Mouse (Mus musculus) layer of hippocampus, adult 2 months (tissue): Measurements from ENCODE around the gene Khnyn. TPM values are rescaled to one million over a fixed set of nuclear protein-coding genes. Genes with fewer than 3 reads are reported as not detected.

Source experiments
- DNase-seq, 2 experiments: peaks; one replicate each; pipeline ENCODE4 v3.0.0; 2022; ENCODE audit warnings: low spot score in 2 of 2
- H3K27ac ChIP-seq: fragments of 200-600 bp; 2 replicates; pipeline ENCODE4 v1.8.1; 2022
- H3K4me3 ChIP-seq: fragments of 200-600 bp; 2 replicates; pipeline ENCODE4 v1.8.1; 2022; ENCODE audit warnings: mild to moderate bottlenecking
- CTCF ChIP-seq: fragments of 200-600 bp; conservative IDR thresholded peaks from 2 replicates; pipeline ENCODE4 v1.8.1; 2022; ENCODE audit warnings: antibody characterized with exemption, mild to moderate bottlenecking, moderate library complexity
- long read RNA-seq, 2 experiments: library from polyadenylated mRNA; stranded (forward); transcript quantifications; one replicate each; pipeline ENCODE4 v2.0.0; 2021; ENCODE audit warnings: borderline mapping rate in 2 of 2
- total RNA-seq, 2 experiments: library from RNA; stranded (reverse); gene quantifications; 2 replicates each; pipeline ENCODE4 v1.2.3; 2021

Khnyn gene
- total RNA-seq, result 10 to 100 TPM; 13.2 to 14.7 TPM
- long read RNA-seq, experiment 1, transcript Khnyn-201 (8 exons, 3,898 nt), result major isoform, 8 of 11 reads
- long read RNA-seq, experiment 1, partial matches to known transcripts, result 0 of 11 reads
- long read RNA-seq, experiment 1, other reads (novel, unspliced or antisense), result 3 of 11 reads
- long read RNA-seq, experiment 2, transcript Khnyn-201 (8 exons, 3,898 nt), result major isoform, 8 of 11 reads
- long read RNA-seq, experiment 2, partial matches to known transcripts, result 1 of 11 reads
- long read RNA-seq, experiment 2, other reads (novel, unspliced or antisense), result 2 of 11 reads

GRCm38 (mm10) chr14:55884713-55885113 is at the start of gene Khnyn:
Khnyn (plus strand) TSS chr14:55884947.
- peak within 1 kb of the TSS; percentile 92 for H3K27ac ChIP-seq
- DNase-seq, result peak; percentile 68 to 79
- H3K4me3 ChIP-seq, result peak within 1 kb of the TSS; percentile 77
- no peak for TF ChIP-seq CTCF

GRCm38 (mm10) chr14:55838312-55838711 is 46.4 kb upstream of the Khnyn start:
- no peak overlapping the region for H3K4me3 ChIP-seq
- DNase-seq, result no peak
- no peak overlapping the region for H3K27ac ChIP-seq
- no peak for TF ChIP-seq CTCF

- Histone ChIP-seq H3K4me3 (no peak overlapping the region), H3K27ac (no peak overlapping the region)
- DNase-seq, result no peak
- TF ChIP-seq CTCF, result peak; percentile 49
These were observed 46.0 kb upstream of the Khnyn start for GRCm38 (mm10) chr14:55838740-55839139.

- no peak for TF ChIP-seq CTCF
- no peak overlapping the region for H3K27ac ChIP-seq
- no peak for DNase-seq
- H3K4me3 ChIP-seq, result no peak overlapping the region
These were observed 43.8 kb upstream of the Khnyn start for GRCm38 (mm10) chr14:55840853-55841366.

GRCm38 (mm10) chr14:55842794-55843193 is 42.0 kb upstream of the Khnyn start:
- TF ChIP-seq CTCF, result peak; percentile 67
- no peak overlapping the region for H3K27ac ChIP-seq
- DNase-seq, result no peak
- no peak overlapping the region for H3K4me3 ChIP-seq

GRCm38 (mm10) chr14:55845506-55846294 is 39.0 kb upstream of the Khnyn start:
- H3K4me3 ChIP-seq, result no peak overlapping the region
- no peak for TF ChIP-seq CTCF
- no peak overlapping the region for H3K27ac ChIP-seq
- DNase-seq, result no peak

GRCm38 (mm10) chr14:55850885-55851284 is 33.9 kb upstream of the Khnyn start:
- TF ChIP-seq CTCF, result no peak
- no peak for DNase-seq
- Histone ChIP-seq H3K27ac (no peak overlapping the region), H3K4me3 (no peak overlapping the region)

- no peak for TF ChIP-seq CTCF
- H3K27ac ChIP-seq, result peak overlapping the region; percentile 49; the same call in 1 of the 2 replicates
- no peak overlapping the region for H3K4me3 ChIP-seq
- DNase-seq, result no peak
These were observed 31.8 kb upstream of the Khnyn start for GRCm38 (mm10) chr14:55852646-55853551.

- Histone ChIP-seq H3K27ac (peak within 1 kb of the TSS; percentile 68), H3K4me3 (peak within 1 kb of the TSS; percentile 66)
- TF ChIP-seq CTCF, result no peak
- no peak for DNase-seq
These were observed 31.0 kb upstream of the Khnyn start, which contains the start of gene Nynrin for GRCm38 (mm10) chr14:55853621-55854285. Nynrin (plus strand) TSS chr14:55854010.

- peak overlapping the region; percentile 68 for H3K27ac ChIP-seq
- TF ChIP-seq CTCF, result no peak
- no peak for DNase-seq
- H3K4me3 ChIP-seq, result peak overlapping the region; percentile 66
These were observed 30.2 kb upstream of the Khnyn start for GRCm38 (mm10) chr14:55854406-55855100.

- DNase-seq, result no peak
- Histone ChIP-seq H3K27ac (peak overlapping the region; percentile 68; the same call in 1 of the 2 replicates), H3K4me3 (peak overlapping the region; percentile 66)
- TF ChIP-seq CTCF, result no peak
These were observed 29.6 kb upstream of the Khnyn start for GRCm38 (mm10) chr14:55855101-55855561.
